Mouse (Mus musculus) limb, embryonic 15.5 days (tissue): Measurements from ENCODE around the gene Chrdl1. TPM values are rescaled to one million over a fixed set of nuclear protein-coding genes. Genes with fewer than 3 reads are reported as not detected.

Experiments used
- ATAC-seq: fragments of 200-750 bp; cut with Nextera tagmentation; 2 replicates; pipeline ENCODE4 v1.8.0; 2017; ENCODE audit warnings: low read depth, moderate TSS enrichment; ENCODE audit not compliant: insufficient number of reproducible peaks, low FRiP score, low TSS enrichment
- H3K27ac ChIP-seq: fragments of 300-500 bp; sonication (generic); 2 replicates; pipeline ENCODE4 v1.5.1; 2015; ENCODE audit warnings: moderate library complexity, mild to moderate bottlenecking, inconsistent platforms
- H3K27me3 ChIP-seq: fragments of 300-500 bp; sonication (generic); 2 replicates; pipeline ENCODE4 v1.6.1; 2015; ENCODE audit warnings: inconsistent platforms
- H3K36me3 ChIP-seq: fragments of 300-500 bp; sonication (generic); 2 replicates; pipeline ENCODE4 v1.6.1; 2015; ENCODE audit warnings: inconsistent platforms
- H3K4me1 ChIP-seq: fragments of 300-500 bp; sonication (generic); 2 replicates; pipeline ENCODE4 v1.6.1; 2015; ENCODE audit warnings: inconsistent platforms
- H3K4me2 ChIP-seq: fragments of 300-500 bp; sonication (generic); 2 replicates; pipeline ENCODE4 v1.6.1; 2015; ENCODE audit warnings: mild to moderate bottlenecking, inconsistent platforms
- H3K4me3 ChIP-seq: fragments of 300-500 bp; sonication (generic); 2 replicates; pipeline ENCODE4 v1.5.1; 2015; ENCODE audit warnings: mild to moderate bottlenecking, inconsistent platforms
- H3K9ac ChIP-seq: fragments of 300-500 bp; sonication (generic); 2 replicates; pipeline ENCODE4 v1.6.1; 2015; ENCODE audit warnings: inconsistent platforms
- H3K9me3 ChIP-seq: fragments of 300-500 bp; sonication (generic); 2 replicates; pipeline ENCODE4 v1.6.1; 2016; ENCODE audit warnings: inconsistent platforms
- WGBS: fragments of 180-500 bp; shearing (Covaris S2); methylation state at CpG from one replicate; pipeline ENCODE4 v1.1.7; 2015; 5-methylcytosine and 5-hydroxymethylcytosine counted together
- polyA plus RNA-seq: library from polyadenylated mRNA; unstranded; fragments of >200 nt; fragmentation: Nextera tagmentation; extraction: Ambion mirVana; gene quantifications from 2 replicates; pipeline ENCODE4 v1.2.1, GENCODE M21; 2015

Gene Chrdl1
- polyA plus RNA-seq, 1 experiment from 2014 or later, result 9.7 TPM

DNA sequence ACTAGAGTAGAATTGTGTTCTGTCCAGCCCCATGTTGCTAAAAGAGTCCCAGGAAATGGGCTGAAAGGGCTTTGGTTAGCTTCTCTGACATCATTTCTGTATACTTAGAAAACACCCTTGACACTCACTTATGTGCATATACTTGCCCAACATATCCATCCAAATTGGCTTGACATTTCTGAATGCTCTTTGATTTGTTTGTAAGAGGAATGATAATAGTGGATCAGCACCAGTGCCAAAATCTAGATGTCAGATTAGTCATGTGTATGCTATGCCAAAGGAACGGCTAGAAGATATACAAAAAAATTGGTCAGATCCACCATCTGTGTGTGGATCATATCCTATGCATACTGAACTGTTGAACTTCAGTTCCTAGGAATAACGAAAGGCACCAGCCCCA is 99.3 kb downstream of the Chrdl1 start:
- Histone ChIP-seq H3K4me3 (no peak overlapping the region), H3K27ac (no peak overlapping the region), H3K27me3 (no peaks in the 10 kb centered on the region), H3K4me2 (no peak overlapping the region), H3K9me3 (no peaks in the 10 kb centered on the region), H3K36me3 (no peaks in the 10 kb centered on the region), H3K4me1 (no peaks in the 10 kb centered on the region), H3K9ac (no peak overlapping the region)
- no peak for ATAC-seq
- WGBS, result 82% methylated on average over 2 of the region's 2 CpGs

GRCm38 (mm10) chrX:143275202-143275601 is 118.9 kb downstream of the Chrdl1 start:
- no peak overlapping the region for H3K27ac ChIP-seq
- H3K4me1 ChIP-seq, result no peaks in the 10 kb centered on the region
- H3K4me2 ChIP-seq, result no peak overlapping the region
- no peak overlapping the region for H3K4me3 ChIP-seq
- H3K9me3 ChIP-seq, result no peaks in the 10 kb centered on the region; the same call in 1 of the 2 replicates
- WGBS, result 39% methylated on average over 5 of the region's 5 CpGs
- H3K9ac ChIP-seq, result no peak overlapping the region
- ATAC-seq, result no peak
- no peaks in the 10 kb centered on the region for H3K27me3 ChIP-seq
- no peaks in the 10 kb centered on the region for H3K36me3 ChIP-seq

DNA sequence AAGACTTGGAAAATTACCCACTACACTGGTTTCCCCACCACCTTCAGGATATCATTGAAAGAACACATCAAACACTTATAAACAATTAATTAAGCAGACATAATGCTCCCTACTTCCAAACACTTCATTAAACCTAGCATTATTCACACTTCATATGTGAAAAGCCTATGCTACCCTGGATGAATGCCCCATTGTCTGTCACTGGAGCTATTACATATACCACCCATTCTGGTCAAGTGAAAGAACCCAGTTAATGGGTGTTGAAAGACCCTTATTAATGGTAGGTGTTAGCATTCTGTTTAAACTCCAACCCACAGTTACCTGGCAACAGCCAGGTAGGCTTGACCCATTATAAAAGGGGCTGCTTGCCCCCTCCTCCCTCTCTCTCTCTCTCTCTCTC is 143.4 kb downstream of the Chrdl1 start:
- H3K36me3 ChIP-seq, result no peaks in the 10 kb centered on the region
- no peaks in the 10 kb centered on the region for H3K4me1 ChIP-seq
- H3K9ac ChIP-seq, result no peak overlapping the region
- no peak overlapping the region for H3K4me2 ChIP-seq
- 0 out of 2 replicates have a peak, but pooled peaks cover 4% of the 10 kb centered on the region for H3K27me3 ChIP-seq
- no peak overlapping the region for H3K27ac ChIP-seq
- H3K9me3 ChIP-seq, result no peaks in the 10 kb centered on the region
- no peak overlapping the region for H3K4me3 ChIP-seq
- ATAC-seq, result no peak

Other genes starting within 250 kb of the Chrdl1 start
- gene Pak3, start 124.3 kb upstream of the Chrdl1 start, polyA plus RNA-seq, result 17.5 and 18.1 TPM in 2 replicates